Mouse (Mus musculus): ENCODE measurements around the gene Mroh2a. TPM values are rescaled to one million over a fixed set of nuclear protein-coding genes. Genes with fewer than 3 reads are reported as not detected.

Mroh2a gene
- total RNA-seq, 1 experiment from 2014 or later = 0.35 TPM

- no peak for ATAC-seq (ENCODE audit: extremely low read depth, insufficient number of reproducible peaks, low FRiP score, poor library complexity, severe bottlenecking)
Observed at GRCm38 (mm10) chr1:88284228-88284945, 57.6 kb downstream of the Mroh2a start.

- ATAC-seq (ENCODE audit: extremely low read depth, insufficient number of reproducible peaks, low FRiP score, poor library complexity, severe bottlenecking) = peak; percentile 17; the same call in 1 of the 2 replicates
Observed at GRCm38 (mm10) chr1:88284946-88285320, 58.1 kb downstream of the Mroh2a start.

- ATAC-seq (ENCODE audit: extremely low read depth, insufficient number of reproducible peaks, low FRiP score, poor library complexity, severe bottlenecking) = no peak
Observed at GRCm38 (mm10) chr1:88285652-88286051, 58.9 kb downstream of the Mroh2a start.

- ATAC-seq (ENCODE audit: extremely low read depth, insufficient number of reproducible peaks, low FRiP score, poor library complexity, severe bottlenecking) = no peak
Observed at GRCm38 (mm10) chr1:88286136-88286845, 59.5 kb downstream of the Mroh2a start.

GRCm38 (mm10) chr1:88286887-88287696, 60.3 kb downstream of the Mroh2a start:
- no peak for ATAC-seq (ENCODE audit: extremely low read depth, insufficient number of reproducible peaks, low FRiP score, poor library complexity, severe bottlenecking)

- ATAC-seq (ENCODE audit: extremely low read depth, insufficient number of reproducible peaks, low FRiP score, poor library complexity, severe bottlenecking) = peak; percentile 21
Observed at GRCm38 (mm10) chr1:88287697-88287980, 60.9 kb downstream of the Mroh2a start.

GRCm38 (mm10) chr1:88288056-88288788, 61.4 kb downstream of the Mroh2a start:
- ATAC-seq (ENCODE audit: extremely low read depth, insufficient number of reproducible peaks, low FRiP score, poor library complexity, severe bottlenecking) = no peak

- ATAC-seq (ENCODE audit: extremely low read depth, insufficient number of reproducible peaks, low FRiP score, poor library complexity, severe bottlenecking) = no peak
Observed at GRCm38 (mm10) chr1:88288789-88289127, 62.0 kb downstream of the Mroh2a start.

GRCm38 (mm10) chr1:88289152-88289551, 62.4 kb downstream of the Mroh2a start:
- ATAC-seq (ENCODE audit: extremely low read depth, insufficient number of reproducible peaks, low FRiP score, poor library complexity, severe bottlenecking) = no peak

GRCm38 (mm10) chr1:88289917-88290316, 63.1 kb downstream of the Mroh2a start:
- peak; percentile 34 for ATAC-seq (ENCODE audit: extremely low read depth, insufficient number of reproducible peaks, low FRiP score, poor library complexity, severe bottlenecking)

- ATAC-seq (ENCODE audit: extremely low read depth, insufficient number of reproducible peaks, low FRiP score, poor library complexity, severe bottlenecking) = no peak
Observed at GRCm38 (mm10) chr1:88290511-88290910, 63.7 kb downstream of the Mroh2a start.

GRCm38 (mm10) chr1:88291409-88292005, 64.7 kb downstream of the Mroh2a start:
- no peak for ATAC-seq (ENCODE audit: extremely low read depth, insufficient number of reproducible peaks, low FRiP score, poor library complexity, severe bottlenecking)

- no peak for ATAC-seq (ENCODE audit: extremely low read depth, insufficient number of reproducible peaks, low FRiP score, poor library complexity, severe bottlenecking)
Observed at GRCm38 (mm10) chr1:88292057-88292456, 65.3 kb downstream of the Mroh2a start.

GRCm38 (mm10) chr1:88294650-88295049, 67.9 kb downstream of the Mroh2a start:
- no peak for ATAC-seq (ENCODE audit: extremely low read depth, insufficient number of reproducible peaks, low FRiP score, poor library complexity, severe bottlenecking)

GRCm38 (mm10) chr1:88296171-88296920, 69.6 kb downstream of the Mroh2a start:
- ATAC-seq (ENCODE audit: extremely low read depth, insufficient number of reproducible peaks, low FRiP score, poor library complexity, severe bottlenecking) = no peak

GRCm38 (mm10) chr1:88297480-88298258, 70.9 kb downstream of the Mroh2a start:
- no peak for ATAC-seq (ENCODE audit: extremely low read depth, insufficient number of reproducible peaks, low FRiP score, poor library complexity, severe bottlenecking)

- ATAC-seq (ENCODE audit: extremely low read depth, insufficient number of reproducible peaks, low FRiP score, poor library complexity, severe bottlenecking) = no peak
Observed at GRCm38 (mm10) chr1:88298686-88299528, 72.1 kb downstream of the Mroh2a start.
